Mouse (Mus musculus) limb, embryonic 13.5 days (tissue): ENCODE data around the gene Nhlrc3. TPM values are rescaled to one million over a fixed set of nuclear protein-coding genes. Genes with fewer than 3 reads are reported as not detected.

ENCODE experiments used
- ATAC-seq: fragments of 200-750 bp; cut with Nextera tagmentation; 2 replicates; pipeline ENCODE4 v1.8.0; 2017; ENCODE audit warnings: low read depth, moderate number of reproducible peaks, moderate TSS enrichment; ENCODE audit not compliant: low FRiP score
- H3K27ac ChIP-seq: fragments of 300-500 bp; sonication (generic); 2 replicates; pipeline ENCODE4 v1.5.1; 2015; ENCODE audit warnings: inconsistent platforms, mild to moderate bottlenecking, moderate library complexity
- H3K27me3 ChIP-seq: fragments of 300-500 bp; sonication (generic); 2 replicates; pipeline ENCODE4 v1.6.1; 2015; ENCODE audit warnings: mild to moderate bottlenecking, inconsistent platforms
- H3K36me3 ChIP-seq: fragments of 300-500 bp; sonication (generic); 2 replicates; pipeline ENCODE4 v1.6.1; 2015; ENCODE audit warnings: inconsistent platforms, mild to moderate bottlenecking, moderate library complexity
- H3K4me1 ChIP-seq: fragments of 300-500 bp; sonication (generic); 2 replicates; pipeline ENCODE4 v1.6.1; 2015; ENCODE audit warnings: inconsistent platforms
- H3K4me2 ChIP-seq: fragments of 300-500 bp; sonication (generic); replicated peaks from 2 replicates; pipeline ENCODE4 v1.6.1; 2015; ENCODE audit warnings: inconsistent platforms, mild to moderate bottlenecking, moderate library complexity
- H3K4me3 ChIP-seq: fragments of 300-500 bp; sonication (generic); 2 replicates; pipeline ENCODE4 v1.5.1; 2015; ENCODE audit warnings: moderate library complexity, mild to moderate bottlenecking, inconsistent platforms
- H3K9ac ChIP-seq: fragments of 300-500 bp; sonication (generic); 2 replicates; pipeline ENCODE4 v1.6.1; 2015; ENCODE audit warnings: mild to moderate bottlenecking, inconsistent platforms
- H3K9me3 ChIP-seq: fragments of 300-500 bp; sonication (generic); 2 replicates; pipeline ENCODE4 v1.6.1; 2016; ENCODE audit warnings: inconsistent platforms
- WGBS: fragments of 180-500 bp; shearing (Covaris S2); methylation state at CpG from one replicate; pipeline ENCODE4 v1.1.7; 2015; 5-methylcytosine and 5-hydroxymethylcytosine counted together
- polyA plus RNA-seq: library from polyadenylated mRNA; unstranded; fragments of >200 nt; fragmentation: Nextera tagmentation; extraction: Ambion mirVana; gene quantifications from 2 replicates; pipeline ENCODE4 v1.2.1, GENCODE M21; 2015

Gene Nhlrc3
- polyA plus RNA-seq, 1 experiment from 2014 or later: 11.9 TPM

GRCm38 (mm10) chr3:53413959-53414358, 49.2 kb downstream of the Nhlrc3 start:
- H3K4me2 ChIP-seq: no peak overlapping the region
- 61% methylated on average over 3 of the region's 3 CpGs for WGBS
- H3K9ac ChIP-seq: no peak overlapping the region
- no peaks in the 10 kb centered on the region for H3K36me3 ChIP-seq
- no peaks in the 10 kb centered on the region for H3K27me3 ChIP-seq
- no peaks in the 10 kb centered on the region for H3K9me3 ChIP-seq
- no peak for ATAC-seq
- peaks cover 35% of the 10 kb centered on the region for H3K4me1 ChIP-seq
- H3K27ac ChIP-seq: no peak overlapping the region
- no peak overlapping the region for H3K4me3 ChIP-seq

GRCm38 (mm10) chr3:53413465-53413864, 49.7 kb downstream of the Nhlrc3 start:
- Histone ChIP-seq H3K9me3 (no peaks in the 10 kb centered on the region), H3K36me3 (no peaks in the 10 kb centered on the region), H3K4me2 (no peak overlapping the region), H3K27me3 (no peaks in the 10 kb centered on the region), H3K4me3 (no peak overlapping the region), H3K9ac (no peak overlapping the region), H3K27ac (no peak overlapping the region), H3K4me1 (peaks cover 32% of the 10 kb centered on the region)
- ATAC-seq: no peak
- 37% methylated on average over 2 of the region's 2 CpGs for WGBS

- Histone ChIP-seq H3K27ac (no peak overlapping the region), H3K9me3 (no peaks in the 10 kb centered on the region), H3K36me3 (no peaks in the 10 kb centered on the region), H3K4me3 (no peak overlapping the region), H3K4me1 (peaks cover 25% of the 10 kb centered on the region), H3K9ac (no peak overlapping the region), H3K27me3 (no peaks in the 10 kb centered on the region), H3K4me2 (no peak overlapping the region)
- ATAC-seq: no peak
- WGBS: 86% methylated on average over 5 of the region's 5 CpGs
Observed at GRCm38 (mm10) chr3:53412259-53412658, 50.9 kb downstream of the Nhlrc3 start.

GRCm38 (mm10) chr3:53410031-53410430, 53.1 kb downstream of the Nhlrc3 start:
- ATAC-seq: no peak
- Histone ChIP-seq H3K27me3 (no peaks in the 10 kb centered on the region), H3K9ac (no peak overlapping the region), H3K4me3 (no peak overlapping the region), H3K27ac (no peak overlapping the region), H3K4me2 (no peak overlapping the region), H3K4me1 (peaks cover 9% of the 10 kb centered on the region), H3K36me3 (no peaks in the 10 kb centered on the region), H3K9me3 (no peaks in the 10 kb centered on the region)
- 67% methylated on average over 6 of the region's 6 CpGs for WGBS

- 18% methylated on average over 1 of the region's 1 CpGs for WGBS
Observed at GRCm38 (mm10) chr3:53407145-53407544, 56.0 kb downstream of the Nhlrc3 start.

More at GRCm38 (mm10) chr3:53407145-53407544, 56.0 kb downstream of the Nhlrc3 start:
- H3K9ac ChIP-seq: no peak overlapping the region
- no peaks in the 10 kb centered on the region for H3K9me3 ChIP-seq
- peaks cover 4% of the 10 kb centered on the region; the same call in 1 of the 2 replicates for H3K4me1 ChIP-seq
- no peaks in the 10 kb centered on the region for H3K27me3 ChIP-seq
- no peaks in the 10 kb centered on the region for H3K36me3 ChIP-seq
- ATAC-seq: peak; percentile 57; the same call in 1 of the 2 replicates
- no peak overlapping the region for H3K4me3 ChIP-seq
- H3K4me2 ChIP-seq: no peak overlapping the region
- H3K27ac ChIP-seq: no peak overlapping the region

Other genes with a start within 250 kb of the Nhlrc3 start
- gene Proser1, start 334 bp upstream of the Nhlrc3 start, polyA plus RNA-seq: 22.1 and 22.9 TPM in 2 replicates
- 0.15 and 0.20 TPM in 2 replicates for gene Stoml3, start 25.3 kb upstream of the Nhlrc3 start, polyA plus RNA-seq
- gene Frem2, start 194.0 kb upstream of the Nhlrc3 start, polyA plus RNA-seq: 5.7 and 6.8 TPM in 2 replicates